Mouse (Mus musculus) hindbrain, embryonic 11.5 days (tissue): Measurements from ENCODE around the gene Socs1. TPM values are rescaled to one million over a fixed set of nuclear protein-coding genes. Genes with fewer than 3 reads are reported as not detected.

Experiments
- ATAC-seq: fragments of 200-750 bp; cut with Nextera tagmentation; 2 replicates; pipeline ENCODE4 v1.8.0; 2017; ENCODE audit warnings: mild to moderate bottlenecking, moderate TSS enrichment, moderate library complexity; ENCODE audit not compliant: low FRiP score
- DNase-seq: peaks from one replicate; pipeline ENCODE4 v3.0.0-alpha.2; 2015; ENCODE audit warnings: low spot score
- H3K27ac ChIP-seq: fragments of 300-500 bp; sonication (generic); 2 replicates; pipeline ENCODE4 v1.5.1; 2014; ENCODE audit warnings: mild to moderate bottlenecking, low read depth, low read length
- H3K27me3 ChIP-seq: fragments of 300-500 bp; sonication (generic); 2 replicates; pipeline ENCODE4 v1.6.1; 2014; ENCODE audit warnings: mild to moderate bottlenecking, low read length, moderate library complexity, mixed read lengths; ENCODE audit not compliant: control insufficient read depth, insufficient read depth
- H3K36me3 ChIP-seq: fragments of 300-500 bp; sonication (generic); 2 replicates; pipeline ENCODE4 v1.6.1; 2014; ENCODE audit warnings: mild to moderate bottlenecking, low read length, moderate library complexity, mixed read lengths; ENCODE audit not compliant: control insufficient read depth, insufficient read depth
- H3K4me1 ChIP-seq: fragments of 300-500 bp; sonication (generic); replicated peaks from 2 replicates; pipeline ENCODE4 v1.6.1; 2014; ENCODE audit warnings: low read length, mixed read lengths; ENCODE audit not compliant: control insufficient read depth, insufficient read depth
- H3K4me2 ChIP-seq: fragments of 300-500 bp; sonication (generic); replicated peaks from 2 replicates; pipeline ENCODE4 v1.6.1; 2014; ENCODE audit warnings: mild to moderate bottlenecking, low read depth, low read length
- H3K4me3 ChIP-seq: fragments of 300-500 bp; sonication (generic); 2 replicates; pipeline ENCODE4 v1.5.1; 2014; ENCODE audit warnings: low read depth, low read length
- H3K9ac ChIP-seq: fragments of 300-500 bp; sonication (generic); 2 replicates; pipeline ENCODE4 v1.6.1; 2014; ENCODE audit warnings: low read depth, low read length
- H3K9me3 ChIP-seq: fragments of 300-500 bp; sonication (generic); 2 replicates; pipeline ENCODE4 v1.6.1; 2016; ENCODE audit warnings: low read length; ENCODE audit not compliant: control insufficient read depth
- WGBS: fragments of 180-500 bp; shearing (Covaris S2); extraction: QIAGEN DNeasy Blood & Tissue Kit; methylation state at CpG from one replicate; pipeline ENCODE4 v1.1.7; 2014; 5-methylcytosine and 5-hydroxymethylcytosine counted together
- polyA plus RNA-seq: library from polyadenylated mRNA; unstranded; fragments of >200 nt; fragmentation: Nextera tagmentation; extraction: Ambion mirVana; gene quantifications from 2 replicates; pipeline ENCODE4 v1.2.1, GENCODE M21; 2014

The Socs1 gene
- polyA plus RNA-seq, 1 experiment from 2014 or later, result 3.6 TPM

DNA sequence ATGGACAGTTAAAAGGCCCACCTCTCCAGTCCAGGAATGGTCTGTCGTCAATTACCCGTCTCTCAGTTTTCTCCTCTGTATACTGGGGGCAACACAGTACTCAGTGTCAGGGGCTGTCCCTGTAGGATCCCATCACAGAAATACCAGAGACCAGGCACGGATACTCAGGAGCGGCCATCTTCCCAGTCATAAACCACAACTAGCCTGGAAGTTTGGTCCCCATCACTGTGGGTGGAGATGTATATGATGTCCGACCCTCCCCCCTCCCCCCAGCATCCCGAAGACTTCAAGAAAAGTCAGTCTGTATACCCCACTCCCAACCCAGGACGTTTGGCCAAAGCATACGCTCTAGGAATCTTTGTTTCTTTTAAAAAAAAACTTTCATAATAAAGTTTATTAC, 1.9 kb downstream of the Socs1 start:
- Histone ChIP-seq H3K9me3 (no peaks in the 10 kb centered on the region), H3K27ac (no peak overlapping the region), H3K27me3 (peaks cover 15% of the 10 kb centered on the region), H3K36me3 (no peaks in the 10 kb centered on the region), H3K4me1 (no peaks in the 10 kb centered on the region; the same call in 1 of the 2 replicates), H3K9ac (no peak overlapping the region), H3K4me2 (no peak overlapping the region), H3K4me3 (no peak overlapping the region)
- WGBS, result 71% methylated on average over 8 of the region's 8 CpGs
- ATAC-seq (no peak), DNase-seq (no peak)

- WGBS, result 57% methylated on average over 1 of the region's 1 CpGs
- ATAC-seq, result no peak
- Histone ChIP-seq H3K4me2 (no peak overlapping the region), H3K36me3 (no peaks in the 10 kb centered on the region), H3K4me3 (no peak overlapping the region), H3K27me3 (peaks cover 15% of the 10 kb centered on the region), H3K27ac (no peak overlapping the region), H3K4me1 (no peaks in the 10 kb centered on the region; the same call in 1 of the 2 replicates), H3K9ac (no peak overlapping the region), H3K9me3 (no peaks in the 10 kb centered on the region)
- no peak for DNase-seq
These were observed 2.2 kb downstream of the Socs1 start for GRCm38 (mm10) chr16:10783152-10783434.

DNA sequence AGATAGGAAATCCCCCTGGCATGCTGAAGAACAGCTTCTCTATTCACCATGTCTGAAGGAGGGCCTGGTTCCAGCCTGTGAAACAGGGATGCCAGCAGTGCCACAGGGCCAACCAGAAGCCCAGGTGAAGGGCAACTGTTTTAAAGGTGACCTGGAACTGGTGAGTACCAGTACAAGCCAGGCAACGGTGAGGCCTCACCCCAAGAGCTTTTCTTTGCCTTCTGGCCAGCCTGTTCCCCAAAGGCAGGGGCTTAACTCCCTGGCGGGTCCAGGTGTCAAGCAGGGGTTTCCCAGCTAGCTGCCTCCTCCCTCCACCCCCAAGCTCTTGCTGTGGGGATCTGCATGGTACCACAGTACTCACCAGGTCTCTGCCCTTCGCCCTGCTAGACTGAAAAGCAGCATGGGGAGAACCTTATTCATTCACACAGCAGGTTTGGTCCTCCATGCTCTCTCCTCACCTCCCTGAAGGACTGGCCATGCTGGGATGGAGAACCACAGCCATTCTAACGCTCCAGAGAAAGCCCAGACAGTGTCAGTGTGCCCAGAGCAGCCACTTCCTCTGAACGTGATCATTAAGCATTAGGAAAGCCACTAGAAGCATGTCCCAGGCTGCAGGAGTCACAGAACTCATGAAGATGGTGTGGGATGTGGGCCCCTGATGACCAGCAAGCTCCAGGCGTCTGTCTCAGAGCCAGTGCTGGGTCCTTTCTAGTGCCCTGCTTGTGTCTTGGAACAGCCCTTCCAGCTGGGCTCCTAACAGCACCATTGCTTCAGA, 2.8 kb downstream of the Socs1 start:
- DNase-seq (no peak), ATAC-seq (no peak)
- no peaks in the 10 kb centered on the region; the same call in 1 of the 2 replicates for H3K4me1 ChIP-seq
- H3K36me3 ChIP-seq, result no peaks in the 10 kb centered on the region
- H3K9ac ChIP-seq, result no peak overlapping the region
- H3K27me3 ChIP-seq, result peaks cover 15% of the 10 kb centered on the region
- H3K27ac ChIP-seq, result no peak overlapping the region
- H3K4me3 ChIP-seq, result no peak overlapping the region
- no peaks in the 10 kb centered on the region for H3K9me3 ChIP-seq
- WGBS, result 41% methylated on average over 6 of the region's 6 CpGs
- no peak overlapping the region for H3K4me2 ChIP-seq

DNA sequence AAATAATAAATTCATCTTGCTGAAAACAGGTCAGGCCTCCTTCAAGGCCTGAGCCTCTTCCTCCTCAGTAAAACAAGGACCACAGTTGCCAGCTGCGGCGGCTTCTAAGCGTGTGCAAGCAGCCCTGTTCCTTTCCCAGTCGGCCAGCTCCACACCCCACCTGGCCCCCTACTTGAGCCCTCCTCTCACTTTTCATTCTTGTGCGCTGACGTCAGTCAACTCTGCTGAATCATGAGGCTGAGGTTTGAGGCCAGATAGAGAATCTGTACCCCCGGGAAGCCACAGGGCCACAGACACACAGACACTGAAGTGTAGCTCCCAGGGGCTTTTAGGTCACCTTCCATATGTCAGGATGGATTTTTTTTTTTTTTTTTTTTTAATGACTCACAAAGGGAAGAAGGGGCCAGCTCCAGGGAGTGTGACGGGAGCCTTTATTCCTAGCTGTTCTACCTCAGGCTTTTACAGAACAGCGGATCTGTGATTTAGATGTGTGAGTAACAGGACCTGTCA, 3.4 kb downstream of the Socs1 start:
- H3K27me3 ChIP-seq, result peaks cover 15% of the 10 kb centered on the region
- no peak overlapping the region for H3K9ac ChIP-seq
- ATAC-seq, result no peak
- H3K4me2 ChIP-seq, result no peak overlapping the region
- H3K27ac ChIP-seq, result no peak overlapping the region
- H3K9me3 ChIP-seq, result no peaks in the 10 kb centered on the region
- no peak for DNase-seq
- no peaks in the 10 kb centered on the region; the same call in 1 of the 2 replicates for H3K4me1 ChIP-seq
- no peaks in the 10 kb centered on the region for H3K36me3 ChIP-seq
- H3K4me3 ChIP-seq, result no peak overlapping the region
- 32% methylated on average over 9 of the region's 9 CpGs for WGBS

- Histone ChIP-seq H3K36me3 (no peaks in the 10 kb centered on the region), H3K4me3 (no peak overlapping the region), H3K27me3 (peaks cover 15% of the 10 kb centered on the region), H3K27ac (no peak overlapping the region), H3K9me3 (no peaks in the 10 kb centered on the region), H3K9ac (no peak overlapping the region), H3K4me2 (no peak overlapping the region), H3K4me1 (no peaks in the 10 kb centered on the region; the same call in 1 of the 2 replicates)
- 79% methylated on average over 5 of the region's 5 CpGs for WGBS
- ATAC-seq (no peak), DNase-seq (no peak)
These were observed 4.7 kb downstream of the Socs1 start for GRCm38 (mm10) chr16:10780631-10781120.

DNA sequence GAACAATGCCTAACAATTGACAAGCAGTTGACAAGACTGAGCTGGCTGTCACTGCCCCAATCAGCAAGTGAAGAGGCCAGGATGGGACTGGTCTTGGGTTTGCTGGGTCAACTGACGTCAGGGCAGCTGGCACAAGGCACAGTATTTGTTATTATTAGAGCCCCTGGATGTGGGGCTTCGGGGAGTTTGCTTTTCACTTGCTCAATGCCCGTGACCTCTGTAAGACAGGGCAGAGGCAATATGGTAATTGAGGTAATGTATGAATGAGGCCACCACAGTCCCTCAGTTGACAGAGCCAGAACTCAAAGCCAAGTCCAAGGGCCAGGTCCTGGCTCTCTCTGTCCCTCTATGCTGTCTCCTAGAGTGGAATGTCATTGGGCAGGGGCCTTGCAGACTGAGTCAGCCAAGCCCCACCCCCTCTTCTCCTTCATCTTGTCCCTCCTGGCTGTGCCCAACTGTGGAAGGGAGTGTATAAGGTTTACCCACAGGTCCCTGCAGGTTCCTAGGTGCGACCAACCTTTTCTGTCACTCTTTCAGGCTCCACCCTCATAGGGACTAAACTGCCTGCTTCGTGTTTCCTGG, 7.7 kb downstream of the Socs1 start:
- Histone ChIP-seq H3K9me3 (no peaks in the 10 kb centered on the region), H3K27ac (no peak overlapping the region), H3K4me3 (no peak overlapping the region), H3K4me2 (no peak overlapping the region), H3K27me3 (no peaks in the 10 kb centered on the region; the same call in 1 of the 2 replicates), H3K4me1 (no peaks in the 10 kb centered on the region; the same call in 1 of the 2 replicates), H3K9ac (no peak overlapping the region), H3K36me3 (no peaks in the 10 kb centered on the region)
- ATAC-seq, result no peak
- no peak for DNase-seq
- WGBS, result 64% methylated on average over 5 of the region's 5 CpGs

DNA sequence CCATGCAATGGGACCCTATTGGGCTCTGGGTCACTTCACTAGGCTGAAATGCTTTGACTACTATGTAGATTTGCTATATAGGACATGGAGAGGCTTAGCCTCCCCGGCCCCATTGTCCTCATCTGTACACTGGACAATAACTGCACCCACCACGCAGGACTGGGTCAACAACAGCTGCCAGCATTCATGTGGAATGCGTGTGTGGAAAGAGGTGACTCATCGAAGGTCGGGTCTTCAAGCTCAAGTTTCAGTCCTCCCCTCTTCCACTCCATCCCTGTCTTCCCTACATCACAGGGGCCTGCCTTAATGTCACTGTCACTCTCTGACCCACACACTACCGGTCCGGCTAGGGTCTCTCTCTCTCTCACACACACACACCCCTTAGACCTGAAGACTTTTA, 9.0 kb downstream of the Socs1 start:
- Histone ChIP-seq H3K9ac (no peak overlapping the region), H3K4me1 (no peaks in the 10 kb centered on the region), H3K4me2 (no peak overlapping the region), H3K9me3 (no peaks in the 10 kb centered on the region), H3K27ac (no peak overlapping the region), H3K36me3 (no peaks in the 10 kb centered on the region), H3K4me3 (no peak overlapping the region), H3K27me3 (no peaks in the 10 kb centered on the region)
- WGBS, result 62% methylated on average over 7 of the region's 7 CpGs
- DNase-seq (no peak), ATAC-seq (no peak; the same call in 1 of the 2 replicates)

DNA sequence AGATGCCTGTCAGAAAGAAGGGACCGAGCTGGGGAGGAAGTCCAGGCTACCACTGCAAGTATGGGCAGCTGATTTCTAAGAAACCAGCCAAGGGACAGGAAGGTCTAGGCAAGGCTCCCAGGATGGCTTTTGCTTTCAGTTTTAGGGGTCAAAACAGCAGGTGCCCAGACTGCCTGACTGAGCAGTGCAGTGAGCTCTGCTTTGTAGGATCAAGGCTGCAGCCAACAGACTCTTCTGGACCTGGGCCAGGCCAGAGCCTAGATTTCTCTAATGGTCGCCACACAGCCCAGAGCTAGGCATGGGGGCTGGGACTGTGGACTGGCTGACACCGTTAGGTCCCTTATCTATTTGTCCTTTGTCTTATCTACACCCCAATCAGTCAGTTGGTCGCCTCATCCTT, 10.6 kb downstream of the Socs1 start:
- Histone ChIP-seq H3K4me2 (no peak overlapping the region), H3K9ac (no peak overlapping the region), H3K9me3 (no peaks in the 10 kb centered on the region), H3K27me3 (no peaks in the 10 kb centered on the region), H3K4me3 (no peak overlapping the region), H3K36me3 (no peaks in the 10 kb centered on the region), H3K4me1 (no peaks in the 10 kb centered on the region), H3K27ac (no peak overlapping the region)
- no peak for ATAC-seq
- WGBS, result 82% methylated on average over 4 of the region's 4 CpGs
- no peak for DNase-seq

- Histone ChIP-seq H3K4me3 (no peak overlapping the region), H3K4me2 (no peak overlapping the region), H3K9me3 (no peaks in the 10 kb centered on the region), H3K27me3 (no peaks in the 10 kb centered on the region), H3K9ac (no peak overlapping the region), H3K36me3 (no peaks in the 10 kb centered on the region), H3K4me1 (no peaks in the 10 kb centered on the region), H3K27ac (no peak overlapping the region)
- 88% methylated on average over 8 of the region's 8 CpGs for WGBS
- no peak for DNase-seq
- no peak for ATAC-seq
These were observed 11.8 kb downstream of the Socs1 start for GRCm38 (mm10) chr16:10773543-10773942.
